Mouse (Mus musculus): ENCODE results near the gene Ndel1.

Ndel1 gene

DNA sequence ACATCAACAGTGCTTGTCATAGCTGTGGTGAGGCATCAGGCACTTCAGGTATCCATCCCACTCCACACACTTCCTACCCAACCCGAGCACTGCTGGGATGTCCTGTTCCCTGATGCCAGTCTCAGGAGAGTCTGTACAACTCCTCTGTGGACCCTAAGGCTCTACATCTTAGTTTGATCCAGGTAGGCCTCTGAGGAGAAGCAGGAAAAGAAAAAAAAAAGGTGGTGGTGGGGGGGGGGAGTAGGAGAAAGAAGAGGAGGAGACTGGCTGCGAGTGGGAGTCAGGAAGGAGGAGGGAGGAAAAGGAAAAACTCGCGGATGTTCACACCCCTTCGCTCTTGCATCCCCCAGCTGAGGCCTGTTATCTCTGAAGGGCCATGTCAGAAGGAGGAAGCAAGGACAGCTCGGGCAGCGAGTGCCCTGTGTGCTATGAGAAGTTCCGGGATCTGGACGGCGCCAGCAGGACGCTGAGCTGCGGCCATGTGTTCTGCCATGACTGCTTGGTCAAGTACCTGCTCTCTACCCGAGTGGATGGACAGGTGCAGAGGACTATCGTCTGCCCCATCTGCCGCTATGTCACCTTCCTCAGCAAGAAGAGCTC is 20.7 kb upstream of the Ndel1 start:
- peak; percentile 39 for DNase-seq

DNA sequence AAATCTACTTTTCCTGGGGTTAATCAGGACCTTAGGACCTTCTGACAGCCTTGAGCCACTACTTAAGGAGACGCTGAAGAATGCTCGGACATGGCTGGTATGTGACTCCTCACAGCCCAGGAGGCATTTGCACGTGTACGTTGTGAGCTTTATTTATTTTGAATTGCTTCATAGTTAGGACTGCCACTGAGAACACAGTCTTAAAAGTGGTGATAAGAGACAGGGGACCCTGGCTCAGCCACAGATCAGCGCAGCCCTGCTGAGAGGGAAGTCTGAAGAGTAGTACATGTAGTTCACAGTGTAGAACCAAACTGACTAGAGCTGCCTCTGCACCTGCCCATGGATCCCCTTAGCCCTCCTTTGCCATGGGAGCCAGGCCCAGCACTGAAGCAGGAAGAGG is 20.2 kb upstream of the Ndel1 start:
- DNase-seq: no peak

DNA sequence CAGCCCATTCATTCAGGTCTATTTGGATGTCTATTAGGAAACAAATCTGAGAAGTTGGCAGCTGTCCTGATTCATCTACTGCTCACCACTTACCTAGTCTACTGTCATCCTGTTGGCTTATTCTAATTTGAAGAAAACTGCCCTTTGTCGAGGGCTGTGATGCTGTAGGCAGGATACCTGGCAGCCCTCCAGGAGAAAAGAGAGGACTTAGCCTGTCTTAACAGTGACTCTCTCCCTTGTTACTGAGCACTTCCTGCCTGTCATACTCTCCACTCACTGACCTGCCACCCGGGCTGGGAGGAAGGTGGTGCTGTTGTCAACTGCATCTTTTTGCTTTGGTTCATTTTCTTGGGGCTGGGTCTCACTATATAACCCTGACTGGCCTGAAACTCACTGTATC is 19.0 kb upstream of the Ndel1 start:
- DNase-seq: no peak

DNA sequence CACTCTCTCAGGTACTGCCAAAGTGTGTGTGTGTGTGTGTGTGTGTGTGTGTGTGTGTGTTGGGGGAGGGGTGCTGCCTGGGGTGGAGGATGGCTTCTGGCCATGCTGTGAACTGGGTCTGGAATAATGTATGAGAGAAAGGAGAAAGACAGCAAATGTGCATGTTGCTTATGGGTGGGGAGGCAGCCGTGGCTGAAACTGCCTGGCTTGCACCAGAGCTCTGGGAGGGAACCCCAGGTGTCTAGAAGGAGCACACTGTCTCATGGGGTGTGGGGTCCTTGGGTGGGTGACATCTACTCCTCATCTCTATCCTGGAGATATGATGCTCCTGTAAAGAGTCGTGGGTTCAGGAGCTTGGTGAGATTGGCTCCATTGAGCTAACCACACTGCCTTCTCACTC is 17.0 kb upstream of the Ndel1 start:
- DNase-seq: no peak

DNA sequence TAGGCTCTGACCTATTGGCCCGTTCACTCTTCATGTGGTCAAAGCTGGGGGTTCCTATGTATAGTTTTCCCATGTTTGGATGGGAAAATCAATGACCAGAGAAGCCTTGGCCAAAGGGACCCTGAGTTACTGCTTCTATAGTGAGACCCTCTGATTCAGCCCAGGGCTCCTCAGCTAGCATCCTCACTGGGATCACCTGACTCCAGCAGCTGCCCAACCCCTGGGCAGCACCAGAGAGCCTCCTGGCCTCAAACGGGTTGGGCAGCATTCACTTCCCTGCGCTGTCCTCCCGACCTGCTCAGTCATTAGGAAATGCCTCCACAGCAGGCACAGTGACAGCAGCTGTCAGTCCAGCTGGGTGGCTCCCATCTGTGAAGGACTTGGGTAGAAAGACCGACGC is 16.6 kb upstream of the Ndel1 start, which contains the start of gene Rnf222:
Rnf222 (plus strand) TSS at position 301 of the 400 bp plus-strand sequence.
- DNase-seq: no peak

DNA sequence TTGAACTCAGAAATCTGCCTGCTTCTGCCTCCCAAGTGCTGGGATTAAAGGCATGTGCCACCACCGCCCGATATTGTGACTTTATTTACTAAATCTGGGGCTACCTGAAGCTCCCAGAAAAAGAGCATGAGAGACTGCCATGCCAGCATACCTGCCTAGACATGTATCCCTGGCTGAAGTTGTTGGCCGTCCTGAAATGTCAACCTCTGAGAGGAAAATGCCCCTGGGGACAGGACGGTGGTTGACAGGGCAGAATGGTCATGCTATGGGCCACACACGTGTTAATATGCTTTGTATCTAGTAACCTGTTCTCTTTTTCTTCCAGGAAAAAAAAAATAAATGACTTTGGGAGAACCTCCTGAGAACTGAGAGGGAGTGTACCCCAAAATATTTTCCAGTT is 14.4 kb upstream of the Ndel1 start:
- DNase-seq: no peak

DNA sequence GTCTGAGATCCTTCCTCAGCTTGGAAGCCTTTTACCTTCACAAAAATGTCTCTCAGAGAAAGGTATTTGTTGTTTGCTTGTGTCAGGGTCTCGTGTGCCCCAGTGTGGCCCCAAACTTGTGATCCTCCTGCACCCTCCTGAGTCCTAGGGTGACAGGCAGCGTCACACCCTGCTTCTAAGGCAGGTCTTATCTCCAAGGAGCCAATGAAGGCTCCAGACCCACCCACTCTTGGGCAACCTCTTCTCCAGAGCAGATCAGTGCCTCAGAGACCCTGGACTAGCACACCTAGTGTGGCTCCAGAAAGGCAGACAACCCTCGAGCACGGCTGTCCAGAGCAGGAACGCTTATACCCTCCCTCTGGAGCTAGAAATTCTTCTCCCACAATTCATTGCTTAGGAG is 12.7 kb upstream of the Ndel1 start:
- peak; percentile 85 for DNase-seq

DNA sequence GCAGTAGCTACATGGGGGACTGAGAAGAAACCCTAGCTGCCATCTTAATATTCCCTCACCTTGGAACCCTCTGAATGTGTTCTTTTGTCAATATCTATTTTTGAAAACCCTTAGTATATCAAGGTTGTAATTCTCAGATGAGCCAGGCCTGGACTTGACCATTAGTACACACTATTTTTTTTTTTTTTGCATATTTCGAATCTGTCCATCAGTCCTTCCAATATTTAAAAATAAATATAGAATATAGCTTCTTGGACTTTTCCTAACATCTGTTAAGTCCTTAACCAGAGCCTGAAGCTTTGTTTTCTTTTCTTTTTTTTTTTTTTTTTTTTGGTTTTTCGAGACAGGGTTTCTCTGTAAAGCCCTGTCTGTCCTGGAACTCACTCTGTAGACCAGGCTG is 12.2 kb upstream of the Ndel1 start:
- no peak for DNase-seq

DNA sequence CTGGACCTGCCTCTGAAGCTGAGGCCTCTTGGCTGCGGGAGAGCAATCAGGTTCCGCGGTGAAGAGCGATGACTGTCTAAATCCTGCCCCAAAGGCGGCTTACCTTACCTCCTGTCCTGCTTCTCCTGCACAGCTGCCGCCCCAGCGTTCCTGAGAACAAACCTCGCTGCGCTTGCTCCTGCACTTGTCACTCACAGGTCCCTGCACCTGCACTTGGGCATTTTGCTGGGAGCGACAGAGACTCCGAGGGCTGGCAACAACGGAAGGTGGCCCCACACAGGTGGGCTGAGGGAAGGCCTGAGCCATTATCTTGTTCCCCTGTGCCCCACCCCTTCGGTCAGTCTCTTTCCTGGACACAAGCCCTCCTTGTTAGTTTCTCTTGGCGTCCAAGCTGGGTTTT is 10.4 kb upstream of the Ndel1 start:
- DNase-seq: no peak

DNA sequence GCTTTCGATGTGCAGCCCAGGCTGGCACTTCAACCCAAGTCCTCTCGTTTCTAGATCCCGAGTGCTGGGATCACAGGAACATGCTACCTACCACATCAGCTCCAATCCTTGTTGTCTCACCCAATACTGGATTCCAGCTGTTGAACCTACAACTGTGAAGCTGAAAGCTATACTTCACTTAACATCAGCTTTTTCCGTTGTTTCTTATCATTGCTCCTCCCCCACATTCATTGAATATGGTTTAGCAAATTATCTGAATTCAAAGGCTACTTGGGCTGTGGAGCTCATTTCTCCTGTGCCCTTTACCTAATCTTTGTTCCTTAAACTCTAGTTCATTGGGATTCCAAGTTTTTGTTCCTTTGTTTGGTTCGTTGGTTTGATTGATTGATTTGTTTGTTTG is 7.2 kb upstream of the Ndel1 start:
- DNase-seq: no peak

DNA sequence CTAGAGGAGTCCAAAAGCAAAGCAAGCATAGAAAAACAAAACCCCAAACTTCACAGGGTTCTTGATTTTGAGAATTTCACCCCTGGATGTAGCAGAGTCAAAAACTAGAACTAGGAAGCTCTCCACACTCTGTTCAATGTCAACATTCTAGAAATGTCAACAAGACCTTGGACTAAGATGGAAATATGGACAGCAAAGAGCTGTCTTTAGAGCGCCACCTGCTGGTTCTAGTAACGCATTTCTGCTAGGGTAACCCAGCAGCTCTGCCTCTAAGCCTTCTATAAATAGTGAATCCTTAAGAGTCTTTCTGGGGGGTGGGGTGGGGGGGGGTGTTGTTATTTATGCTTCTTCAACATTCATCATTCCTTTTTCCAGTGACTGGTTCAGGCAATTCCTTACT is 3.2 kb upstream of the Ndel1 start:
- DNase-seq: peak; percentile 76

DNA sequence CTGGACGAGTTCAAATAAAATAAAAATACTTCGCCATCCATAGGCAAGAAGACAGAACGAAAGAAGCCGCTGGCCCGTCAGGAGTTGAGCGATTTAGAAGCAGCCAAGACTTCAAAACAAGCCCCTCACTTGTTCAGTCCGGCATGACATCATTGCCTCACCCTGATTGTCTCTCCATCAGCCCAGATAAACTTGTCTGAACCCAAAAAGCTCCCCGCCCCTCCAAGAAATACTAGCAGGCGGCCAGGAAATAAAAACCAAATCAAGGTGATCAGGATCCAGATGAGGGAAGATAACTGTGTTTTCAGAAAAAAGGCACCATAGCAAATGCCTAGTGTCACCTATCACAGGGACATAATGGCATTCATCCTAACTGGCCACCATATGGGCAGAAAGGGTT is 381 bp downstream of the Ndel1 start:
- no peak for DNase-seq

DNA sequence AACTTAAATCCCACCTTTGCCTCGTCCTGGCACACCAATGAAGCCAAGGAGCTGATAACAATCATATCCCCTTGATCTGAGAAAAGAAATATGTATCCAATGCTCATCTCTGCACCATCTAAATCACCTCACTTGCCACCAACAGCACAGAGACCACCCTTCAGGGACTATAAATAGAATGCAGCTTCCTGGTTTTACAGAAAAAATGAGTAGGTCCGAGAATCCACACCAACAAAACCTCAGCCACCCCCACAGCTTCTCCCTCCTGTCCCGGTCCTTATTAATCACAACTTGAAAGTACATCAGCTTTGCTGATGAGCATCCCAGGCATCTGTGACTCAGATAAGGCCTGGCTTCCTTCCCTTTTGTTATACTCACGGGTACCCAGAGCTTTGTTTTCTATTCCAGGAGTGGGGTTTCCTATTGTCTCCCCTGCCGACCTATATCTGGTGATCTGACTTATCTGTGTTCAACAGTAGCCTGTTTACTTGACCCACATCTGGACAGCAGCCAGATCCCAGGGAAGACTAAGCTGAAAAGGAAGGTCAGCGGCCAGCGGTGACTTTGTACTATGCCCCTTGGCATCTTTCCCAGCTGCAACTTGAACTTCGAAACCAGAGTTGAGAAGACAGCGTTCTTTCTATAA is 7.0 kb downstream of the Ndel1 start:
- peak; percentile 67 for DNase-seq

DNA sequence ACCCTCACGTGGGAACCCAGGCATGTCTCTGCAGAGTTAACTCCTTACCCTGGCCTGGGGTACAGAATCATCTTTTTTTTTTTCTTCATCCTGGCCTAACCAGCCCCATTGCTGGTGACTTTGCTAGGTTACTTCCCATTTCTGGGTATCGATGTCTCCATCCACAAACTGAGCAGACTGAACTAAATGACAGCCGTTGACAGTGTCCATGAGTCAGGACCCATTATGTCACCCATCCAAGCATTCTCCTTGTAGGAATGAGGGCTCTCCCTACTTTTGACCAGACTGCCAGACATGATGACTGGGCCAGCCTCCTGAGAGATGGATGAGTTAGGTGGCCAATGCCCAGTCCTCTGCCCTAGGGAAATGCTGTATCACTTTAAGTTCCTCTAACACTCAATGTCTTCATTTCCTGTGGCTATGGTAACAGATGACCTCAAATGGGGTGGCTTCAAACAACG is 8.0 kb downstream of the Ndel1 start:
- DNase-seq: no peak

DNA sequence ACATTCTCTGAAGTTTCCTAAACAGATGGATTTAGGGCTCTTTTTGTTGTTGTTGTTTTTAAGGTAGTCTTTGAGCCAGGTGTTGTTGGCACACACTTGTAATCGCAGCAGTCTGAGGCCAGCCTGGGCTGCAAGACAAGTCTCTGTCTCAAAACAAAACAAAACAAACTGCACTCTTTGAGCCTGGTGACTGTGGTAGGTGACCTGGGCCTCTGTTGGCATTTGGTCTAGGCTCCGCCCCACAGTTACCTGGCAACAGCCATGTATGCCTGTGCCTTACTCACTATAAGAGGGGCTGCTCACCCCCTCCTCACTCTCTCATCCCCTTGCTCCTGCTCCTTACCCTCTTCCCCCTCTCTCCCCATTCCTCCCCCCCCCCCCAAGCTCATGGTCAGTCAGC is 9.4 kb downstream of the Ndel1 start:
- no peak for DNase-seq

DNA sequence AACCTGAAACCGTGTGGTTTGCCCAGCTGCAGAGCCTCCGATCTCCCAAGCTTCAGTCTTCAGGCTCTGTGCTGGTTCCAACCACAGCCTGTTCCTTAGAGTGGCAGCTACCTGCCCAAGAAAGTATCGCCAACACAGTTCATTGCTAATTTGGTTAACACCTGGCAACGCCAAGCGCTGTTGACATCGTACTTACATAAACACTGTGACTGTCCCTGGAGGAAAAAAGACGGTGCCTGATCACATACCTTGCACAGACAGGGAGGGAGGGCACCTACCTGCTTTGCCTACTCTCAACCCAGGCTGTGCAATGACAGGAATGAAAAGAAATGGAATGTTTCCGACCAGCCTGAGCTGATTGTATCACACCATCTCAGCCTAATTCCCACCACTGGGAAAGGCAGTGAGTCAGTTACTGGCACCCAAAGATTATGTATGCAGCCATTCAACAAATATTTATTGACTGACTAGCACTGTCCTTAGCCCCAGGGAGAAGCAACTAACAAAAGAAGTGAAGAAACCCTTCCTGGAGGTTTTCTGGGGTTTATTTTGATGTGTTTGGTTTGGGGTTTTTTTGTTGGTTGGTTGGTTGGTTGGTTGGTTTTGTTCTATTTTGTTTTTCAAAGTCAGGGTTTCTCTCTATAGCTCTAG is 11.6 kb downstream of the Ndel1 start:
- no peak for DNase-seq

DNA sequence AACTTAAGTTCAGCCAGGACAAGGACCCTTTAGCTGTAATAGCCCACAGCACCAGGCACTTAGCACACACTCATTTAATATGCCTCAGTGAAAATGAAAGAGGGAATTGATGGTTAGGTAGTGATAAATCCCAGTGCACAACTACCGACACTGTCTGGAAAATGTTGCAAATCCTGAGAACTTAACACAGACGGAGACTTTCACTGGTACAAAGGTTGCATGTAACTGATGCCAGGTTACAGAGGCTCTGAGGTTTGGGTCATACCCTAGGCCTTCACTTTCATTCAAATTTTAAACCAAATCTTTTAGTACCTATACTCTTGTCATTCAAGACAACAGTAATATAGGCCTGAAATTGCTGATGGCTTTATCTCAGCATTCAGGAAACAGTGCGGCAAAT is 14.3 kb downstream of the Ndel1 start:
- no peak for DNase-seq

DNA sequence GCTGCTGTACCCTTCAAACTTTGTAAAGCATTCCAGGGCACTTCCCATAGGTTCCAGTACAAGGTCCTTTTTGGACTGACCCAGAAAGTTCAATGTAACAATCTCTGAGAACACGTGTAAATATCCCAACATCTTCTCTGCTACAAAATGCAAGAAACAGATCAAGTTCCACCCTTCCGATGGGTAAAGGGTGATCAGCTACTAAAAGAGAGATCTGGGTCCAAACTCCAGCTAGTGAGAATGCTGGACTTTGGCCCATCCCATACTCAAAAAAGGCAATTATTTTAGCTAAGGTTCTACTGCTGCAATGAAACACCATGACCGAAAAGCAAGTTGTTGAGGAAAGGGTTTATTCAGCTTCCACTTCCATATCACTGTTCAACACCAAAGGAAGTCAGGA is 17.0 kb downstream of the Ndel1 start:
- no peak for DNase-seq

DNA sequence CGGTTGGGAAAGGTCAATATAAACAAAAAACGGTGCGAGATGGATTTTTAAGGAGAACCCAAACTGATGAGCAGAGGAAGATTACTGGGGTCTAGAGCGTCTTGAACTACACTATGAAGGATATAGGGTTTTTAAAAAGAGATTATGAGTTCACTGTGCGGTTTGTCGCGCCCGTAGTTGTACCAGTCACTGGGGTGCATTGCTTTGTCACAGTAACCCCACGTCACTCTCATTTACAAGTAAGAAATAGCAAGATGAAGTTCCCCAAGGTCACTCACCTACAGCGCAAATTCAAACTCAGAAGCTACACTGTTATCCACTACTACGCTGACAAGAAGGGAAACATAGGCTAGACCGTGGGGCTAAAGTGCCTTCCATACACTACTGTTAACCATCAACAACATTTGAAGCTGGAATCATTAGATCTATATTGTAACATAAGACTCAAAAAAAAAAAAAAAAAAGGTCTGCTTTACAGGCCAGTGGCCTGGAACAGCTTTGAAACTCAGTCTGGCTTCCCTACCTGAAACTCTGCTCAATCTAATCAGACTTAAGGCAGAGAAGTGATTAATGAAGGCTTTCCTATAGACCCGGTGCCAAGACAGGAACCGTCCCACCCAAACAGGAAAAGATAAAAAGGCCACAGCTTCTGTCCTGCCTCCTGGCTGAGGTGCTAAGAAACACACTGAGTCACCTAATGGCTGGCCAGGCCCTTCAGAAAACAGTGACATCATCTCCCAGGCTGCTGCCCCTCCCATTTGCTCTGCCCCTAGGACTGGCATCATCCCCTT is 17.9 kb downstream of the Ndel1 start:
- peak; percentile 74 for DNase-seq

DNA sequence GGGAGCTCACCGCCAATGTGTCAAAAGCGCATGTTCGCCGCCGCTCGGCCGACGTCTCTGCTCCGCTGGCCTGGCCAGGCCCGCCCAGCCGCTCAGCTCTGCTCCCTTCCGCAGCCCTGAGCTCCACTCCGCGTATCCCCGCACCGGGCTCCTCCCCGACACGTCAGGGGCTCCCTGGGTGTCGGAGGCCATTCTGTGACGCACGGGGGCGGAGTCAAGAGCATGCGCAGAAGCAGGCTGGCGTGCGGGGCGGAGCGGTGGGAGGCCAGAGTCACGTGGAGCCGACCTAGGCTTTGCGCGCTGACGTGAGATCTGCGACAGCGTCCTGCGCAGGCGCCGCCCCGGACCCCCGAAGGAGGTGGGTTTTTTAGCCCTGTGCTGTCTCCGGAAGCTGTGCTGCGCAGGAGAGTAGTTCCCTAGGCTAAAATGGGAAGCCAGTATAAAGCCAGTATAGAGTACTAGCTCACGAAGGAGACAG is 18.7 kb downstream of the Ndel1 start:
- DNase-seq: peak; percentile 100

DNA sequence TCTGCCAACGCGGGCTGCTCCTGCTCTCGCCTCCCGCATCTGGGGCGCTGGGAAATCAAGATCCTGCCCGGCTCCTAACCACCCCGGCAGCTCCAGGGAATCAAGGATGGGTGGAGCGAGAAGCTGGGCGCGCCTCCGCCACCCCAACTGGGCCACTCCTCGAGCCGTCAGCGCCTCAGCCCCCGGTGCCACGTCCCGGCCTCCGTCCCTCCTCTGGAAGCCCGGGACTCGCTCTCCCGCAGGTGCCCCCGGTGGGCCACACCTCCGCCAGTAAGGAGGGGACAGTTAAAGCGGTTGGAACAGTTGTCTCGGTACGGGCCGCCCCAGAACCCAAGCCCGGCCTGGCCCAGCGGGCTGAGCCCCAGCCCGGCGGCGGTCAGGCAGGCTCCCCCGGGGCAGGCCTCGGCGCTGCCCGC is 19.2 kb downstream of the Ndel1 start:
- peak; percentile 87 for DNase-seq

DNA sequence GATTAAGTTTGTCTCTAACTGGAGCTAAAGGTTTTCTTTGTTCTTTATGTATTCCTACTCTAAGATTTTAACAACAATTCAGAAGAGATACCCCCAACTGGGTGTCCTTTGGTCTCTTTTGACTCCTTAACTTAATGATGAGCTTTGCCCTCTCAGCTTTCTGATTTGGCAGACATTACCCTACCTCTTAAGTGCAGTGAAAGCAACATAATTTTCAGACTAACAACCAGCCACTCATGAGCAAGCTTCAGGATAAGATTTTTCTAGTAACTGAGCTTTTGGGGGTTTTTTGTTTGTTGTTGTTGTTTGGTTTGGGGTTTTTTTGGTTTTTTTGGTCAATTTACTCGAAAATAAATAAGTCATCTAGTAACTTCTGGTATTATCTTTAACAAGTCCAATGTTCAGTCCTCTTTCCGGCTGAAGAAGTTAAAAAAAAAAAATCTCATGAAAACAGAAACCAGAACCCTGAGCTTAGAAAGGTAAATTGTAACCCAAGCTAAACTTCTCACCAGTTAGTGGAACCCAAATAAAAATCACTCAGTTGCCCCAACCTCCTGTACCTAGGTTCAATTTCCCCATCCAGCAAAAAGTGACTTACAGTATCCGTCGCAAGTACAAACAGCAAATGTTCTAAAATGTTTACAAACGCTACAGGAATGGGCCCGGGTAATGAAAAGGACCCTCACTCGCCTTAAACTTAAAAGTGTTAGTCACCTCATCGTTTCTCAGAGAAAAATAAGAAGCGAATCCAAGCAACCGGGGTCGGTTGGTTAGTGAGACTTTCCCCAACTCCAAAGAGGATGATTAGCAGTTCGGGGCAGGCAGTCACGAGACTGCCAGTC is 19.8 kb downstream of the Ndel1 start:
- DNase-seq: no peak

DNA sequence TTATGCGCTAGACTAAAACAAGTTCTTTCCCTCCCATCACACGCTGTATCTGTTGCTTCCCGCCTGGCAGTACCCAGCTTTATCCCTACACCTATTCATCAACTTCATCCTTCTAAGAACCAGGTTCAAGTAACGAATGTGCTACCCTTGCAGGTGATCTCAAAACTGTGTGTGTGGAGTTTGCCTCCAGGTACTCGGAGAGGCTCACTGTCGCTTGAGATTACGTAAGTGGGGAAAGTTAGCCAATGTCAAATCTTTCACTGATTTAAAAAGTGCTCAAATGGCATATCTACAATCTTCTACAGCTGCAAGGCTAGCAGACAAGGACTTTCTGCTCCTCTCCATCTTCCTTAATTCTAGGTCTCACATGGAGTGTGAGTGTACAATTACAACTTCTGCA is 20.8 kb downstream of the Ndel1 start:
- no peak for DNase-seq

Measured in liver (tissue).